Mouse (Mus musculus): ENCODE data around the gene 1700020D05Rik.

The 1700020D05Rik gene

GRCm38 (mm10) chr19:5455037-5455436 is 48.5 kb downstream of the 1700020D05Rik start:
- DNase-seq (ENCODE audit: extremely low read depth, low read depth) = no peak
